In genomic region chr4:56649731-56650130, GRCm38 (mm10) we compare ENCODE assay signal across 28 mouse cellular contexts.
DNase-seq lines count a peak whose midpoint lies in the region; ATAC-seq lines count a peak whose summit lies in the region.
"Had no signal": no experiment of that assay in that cellular context is flagged by ENCODE, and none has a peak within 500 bp of the region (broad histone marks: within the 10 kb centered on the region; RNA-seq: fewer than 3 reads in every experiment).

No protein-coding gene starts in this region.

- H3K4me1 ChIP-seq in heart, embryonic 12.5 days (replicated peaks) = peaks cover 21% of the 10 kb centered on the region
- H3K4me1 ChIP-seq in hindbrain, embryonic 10.5 days (replicated peaks) = peaks cover 22% of the 10 kb centered on the region
- 0 out of 2 replicates have a peak, but pooled peaks cover 2% of the 10 kb centered on the region for H3K4me1 ChIP-seq in hindbrain, embryonic 14.5 days (replicated peaks; ENCODE audit: control insufficient read depth, insufficient read depth, low read length)
- peaks cover 5% of the 10 kb centered on the region; the same call in 1 of the 2 replicates for H3K4me1 ChIP-seq in kidney, embryonic 16.5 days (ENCODE audit: insufficient read depth, low read length)
- H3K4me1 ChIP-seq: intestine, embryonic 15.5 days had no signal

- 0 out of 2 replicates have a peak overlapping the region, but pooled peaks have one; percentile 23 for H3K27ac ChIP-seq in heart, embryonic 12.5 days (ENCODE audit: poor library complexity, severe bottlenecking)
- H3K27ac ChIP-seq in hindbrain, embryonic 10.5 days = peak overlapping the region; percentile 23; the same call in 1 of the 2 replicates
- no peak overlapping the region for H3K27ac ChIP-seq in hindbrain, embryonic 14.5 days
- peak overlapping the region; percentile 38; the same call in 1 of the 2 replicates for H3K27ac ChIP-seq in kidney, embryonic 16.5 days (ENCODE audit: low read length)
- H3K27ac ChIP-seq: embryonic facial prominence, embryonic 12.5 days; embryonic facial prominence, embryonic 15.5 days; gastrocnemius, adult 2 months; hindbrain, embryonic 12.5 days; intestine, embryonic 15.5 days had no signal

- H3K36me3 ChIP-seq in heart, embryonic 12.5 days = no peaks in the 10 kb centered on the region
- no peaks in the 10 kb centered on the region for H3K36me3 ChIP-seq in hindbrain, embryonic 10.5 days
- no peaks in the 10 kb centered on the region for H3K36me3 ChIP-seq in hindbrain, embryonic 14.5 days (replicated peaks; ENCODE audit: control insufficient read depth, insufficient read depth)
- H3K36me3 ChIP-seq in kidney, embryonic 16.5 days (ENCODE audit: insufficient read depth, low read length) = no peaks in the 10 kb centered on the region
- H3K36me3 ChIP-seq: embryonic facial prominence, embryonic 12.5 days; embryonic facial prominence, embryonic 15.5 days; G1E; hindbrain, embryonic 12.5 days; intestine, embryonic 15.5 days had no signal

- no peaks in the 10 kb centered on the region for H3K9me3 ChIP-seq in heart, embryonic 12.5 days (replicated peaks)
- no peaks in the 10 kb centered on the region for H3K9me3 ChIP-seq in hindbrain, embryonic 10.5 days
- no peaks in the 10 kb centered on the region for H3K9me3 ChIP-seq in hindbrain, embryonic 14.5 days (ENCODE audit: control insufficient read depth, low read length)
- no peaks in the 10 kb centered on the region for H3K9me3 ChIP-seq in kidney, embryonic 16.5 days (ENCODE audit: low read length)
- H3K9me3 ChIP-seq: embryonic facial prominence, embryonic 12.5 days; embryonic facial prominence, embryonic 15.5 days; hindbrain, embryonic 12.5 days; intestine, embryonic 15.5 days had no signal

- intact Hi-C loops in heart, postnatal 14 days (cut with DNase I) = no loop called here

- peak; percentile 65 for DNase-seq in embryo, embryonic 10 days (ENCODE audit: low spot score)
- DNase-seq in embryo, embryonic 11 days = no peak
- no peak for DNase-seq in heart, postnatal 14 days
- peak; percentile 27 for DNase-seq in hindbrain, embryonic 10.5 days (ENCODE audit: low spot score)
- no peak for DNase-seq in hindbrain, embryonic 14.5 days (ENCODE audit: low spot score)
- DNase-seq in kidney, postnatal 4 days = no peak
- DNase-seq: adrenal gland, postnatal 10 days; adrenal gland, postnatal 36 days; cerebellum, adult 18-20 months; cerebellum, adult 9-10 months; cerebellum, postnatal 14 days; forebrain, postnatal 0 days; gastrocnemius, adult 2 months; gastrocnemius, postnatal 14 days; heart, adult 18-20 months; heart, postnatal 4 days; kidney, adult 11 months had no signal

- H3K9ac ChIP-seq in heart, embryonic 12.5 days = no peak overlapping the region
- H3K9ac ChIP-seq in hindbrain, embryonic 14.5 days = no peak overlapping the region
- no peak overlapping the region for H3K9ac ChIP-seq in kidney, embryonic 16.5 days (replicated peaks; ENCODE audit: low read length)
- H3K9ac ChIP-seq: embryonic facial prominence, embryonic 12.5 days; embryonic facial prominence, embryonic 15.5 days; forebrain, postnatal 0 days; hindbrain, embryonic 12.5 days; intestine, embryonic 15.5 days had no signal

- 86% methylated on average over 1 of the region's 1 CpGs for WGBS in heart, embryonic 12.5 days
- 44% methylated on average over 1 of the region's 1 CpGs for WGBS in hindbrain, embryonic 10.5 days
- 54% methylated on average over 1 of the region's 1 CpGs for WGBS in hindbrain, embryonic 14.5 days
- WGBS in kidney, embryonic 16.5 days = 23% methylated on average over 1 of the region's 1 CpGs

- no peaks in the 10 kb centered on the region for H3K27me3 ChIP-seq in heart, embryonic 12.5 days (replicated peaks)
- H3K27me3 ChIP-seq in hindbrain, embryonic 10.5 days (ENCODE audit: insufficient read depth, poor library complexity, severe bottlenecking) = no peaks in the 10 kb centered on the region
- no peaks in the 10 kb centered on the region for H3K27me3 ChIP-seq in hindbrain, embryonic 14.5 days (ENCODE audit: control insufficient read depth, insufficient read depth, low read length)
- no peaks in the 10 kb centered on the region for H3K27me3 ChIP-seq in kidney, embryonic 16.5 days (ENCODE audit: insufficient read depth, low read length)
- H3K27me3 ChIP-seq: embryonic facial prominence, embryonic 12.5 days; embryonic facial prominence, embryonic 15.5 days; hindbrain, embryonic 12.5 days; intestine, embryonic 15.5 days; Patski had no signal

- ATAC-seq in heart, embryonic 12.5 days (ENCODE audit: insufficient number of reproducible peaks, low FRiP score) = 0 out of 2 replicates have a peak, but pooled peaks have one; percentile 18
- no peak for ATAC-seq in hindbrain, embryonic 14.5 days (ENCODE audit: low FRiP score)
- ATAC-seq in kidney, embryonic 16.5 days (ENCODE audit: low FRiP score, low TSS enrichment) = peak; percentile 39
- ATAC-seq: forebrain, embryonic 14.5 days; forebrain, postnatal 0 days; hindbrain, embryonic 16.5 days; intestine, embryonic 15.5 days; Patski had no signal

- H3K4me2 ChIP-seq in heart, embryonic 12.5 days = no peak overlapping the region
- H3K4me2 ChIP-seq in hindbrain, embryonic 14.5 days (replicated peaks) = no peak overlapping the region
- no peak overlapping the region for H3K4me2 ChIP-seq in kidney, embryonic 16.5 days (replicated peaks; ENCODE audit: low read depth, low read length)
- H3K4me2 ChIP-seq: embryonic facial prominence, embryonic 12.5 days; embryonic facial prominence, embryonic 15.5 days; heart, embryonic 11.5 days; hindbrain, embryonic 12.5 days; intestine, embryonic 15.5 days had no signal

- no peak overlapping the region for H3K4me3 ChIP-seq in heart, embryonic 12.5 days
- no peak overlapping the region for H3K4me3 ChIP-seq in hindbrain, embryonic 10.5 days
- H3K4me3 ChIP-seq in hindbrain, embryonic 14.5 days (replicated peaks; ENCODE audit: low read length) = no peak overlapping the region
- H3K4me3 ChIP-seq in kidney, embryonic 16.5 days (ENCODE audit: low read length) = no peak overlapping the region
- H3K4me3 ChIP-seq: embryonic facial prominence, embryonic 12.5 days; embryonic facial prominence, embryonic 15.5 days; gastrocnemius, adult 2 months; hindbrain, embryonic 12.5 days; intestine, embryonic 15.5 days had no signal

Comparison
In these comparisons a context has a peak if more than half of its experiments do, and no peak if none do; other contexts are left out.
1. DNase-seq: peak in embryo, embryonic 10 days (single experiment) and hindbrain, embryonic 10.5 days (single experiment); none in embryo, embryonic 11 days (single experiment), heart, postnatal 14 days (0 of 2), hindbrain, embryonic 14.5 days (single experiment) and kidney, postnatal 4 days (0 of 2).